Mouse (Mus musculus): ENCODE measurements around the gene Bcat1. TPM values are rescaled to one million over a fixed set of nuclear protein-coding genes. Genes with fewer than 3 reads are reported as not detected.

Gene Bcat1
- 110 and 116 TPM in 2 replicates for polyA plus RNA-seq (2015; fragmentation: Nextera tagmentation; extraction: Ambion mirVana)

GRCm38 (mm10) chr6:145075548-145076224 lies at the start of gene Bcat1:
Bcat1 (minus strand) TSS chr6:145076184.
- H3K9me3 ChIP-seq (ENCODE audit: control insufficient read depth, low read length): no peaks in the 10 kb centered on the region
- H3K9ac ChIP-seq (ENCODE audit: low read depth, low read length): peak within 1 kb of the TSS; percentile 65
- peaks cover 8% of the 10 kb centered on the region for H3K4me1 ChIP-seq (ENCODE audit: control insufficient read depth, insufficient read depth, low read depth, low read length)
- no peak within 1 kb of the TSS for H3K27ac ChIP-seq (ENCODE audit: low read depth, low read length)
- WGBS: 0% methylated on average over 39 of the region's 39 CpGs
- H3K4me3 ChIP-seq (ENCODE audit: low read length): peak within 1 kb of the TSS; percentile 54
- ATAC-seq: peak; percentile 77
- no peaks in the 10 kb centered on the region for H3K27me3 ChIP-seq (replicated peaks; ENCODE audit: control insufficient read depth, insufficient read depth, low read length)
- no peaks in the 10 kb centered on the region for H3K36me3 ChIP-seq (ENCODE audit: control insufficient read depth, insufficient read depth, low read length)
- H3K4me2 ChIP-seq (ENCODE audit: low read length): peak within 1 kb of the TSS; percentile 98

GRCm38 (mm10) chr6:145125591-145126113 lies 49.7 kb upstream of the Bcat1 start:
- no peak overlapping the region for H3K4me3 ChIP-seq (ENCODE audit: low read length)
- H3K27me3 ChIP-seq (replicated peaks; ENCODE audit: control insufficient read depth, insufficient read depth, low read length): no peaks in the 10 kb centered on the region
- H3K36me3 ChIP-seq (ENCODE audit: control insufficient read depth, insufficient read depth, low read length): no peaks in the 10 kb centered on the region
- H3K4me2 ChIP-seq (ENCODE audit: low read length): no peak overlapping the region
- 65% methylated on average over 7 of the region's 7 CpGs for WGBS
- peak overlapping the region; percentile 23; the same call in 1 of the 2 replicates for H3K27ac ChIP-seq (ENCODE audit: low read depth, low read length)
- peaks cover 4% of the 10 kb centered on the region; the same call in 1 of the 2 replicates for H3K9me3 ChIP-seq (ENCODE audit: control insufficient read depth, low read length)
- ATAC-seq: peak; percentile 37; the same call in 1 of the 2 replicates
- 0 out of 2 replicates have a peak overlapping the region, but pooled peaks have one; percentile 13 for H3K9ac ChIP-seq (ENCODE audit: low read depth, low read length)
- no peaks in the 10 kb centered on the region for H3K4me1 ChIP-seq (ENCODE audit: control insufficient read depth, insufficient read depth, low read depth, low read length)

- no peaks in the 10 kb centered on the region for H3K4me1 ChIP-seq (ENCODE audit: control insufficient read depth, insufficient read depth, low read depth, low read length)
- 74% methylated on average over 1 of the region's 1 CpGs for WGBS
- ATAC-seq: no peak
- H3K9me3 ChIP-seq (ENCODE audit: control insufficient read depth, low read length): peaks cover 4% of the 10 kb centered on the region; the same call in 1 of the 2 replicates
- H3K9ac ChIP-seq (ENCODE audit: low read depth, low read length): no peak overlapping the region
- H3K27me3 ChIP-seq (replicated peaks; ENCODE audit: control insufficient read depth, insufficient read depth, low read length): no peaks in the 10 kb centered on the region
- H3K4me2 ChIP-seq (ENCODE audit: low read length): no peak overlapping the region
- no peak overlapping the region for H3K4me3 ChIP-seq (ENCODE audit: low read length)
- H3K27ac ChIP-seq (ENCODE audit: low read depth, low read length): no peak overlapping the region
- H3K36me3 ChIP-seq (ENCODE audit: control insufficient read depth, insufficient read depth, low read length): no peaks in the 10 kb centered on the region
Observed at GRCm38 (mm10) chr6:145124621-145125020, 48.6 kb upstream of the Bcat1 start.

- 82% methylated on average over 11 of the region's 11 CpGs for WGBS
- no peak overlapping the region for H3K4me3 ChIP-seq (ENCODE audit: low read length)
- no peak overlapping the region for H3K27ac ChIP-seq (ENCODE audit: low read depth, low read length)
- no peaks in the 10 kb centered on the region for H3K4me1 ChIP-seq (ENCODE audit: control insufficient read depth, insufficient read depth, low read depth, low read length)
- no peaks in the 10 kb centered on the region for H3K36me3 ChIP-seq (ENCODE audit: control insufficient read depth, insufficient read depth, low read length)
- H3K27me3 ChIP-seq (replicated peaks; ENCODE audit: control insufficient read depth, insufficient read depth, low read length): no peaks in the 10 kb centered on the region
- H3K4me2 ChIP-seq (ENCODE audit: low read length): no peak overlapping the region
- no peak overlapping the region for H3K9ac ChIP-seq (ENCODE audit: low read depth, low read length)
- ATAC-seq: no peak
- H3K9me3 ChIP-seq (ENCODE audit: control insufficient read depth, low read length): peaks cover 4% of the 10 kb centered on the region; the same call in 1 of the 2 replicates
Observed at GRCm38 (mm10) chr6:145123136-145124060, 47.4 kb upstream of the Bcat1 start.

- Histone ChIP-seq H3K4me2 (ENCODE audit: low read length) (no peak overlapping the region), H3K4me3 (ENCODE audit: low read length) (no peak overlapping the region), H3K27ac (ENCODE audit: low read depth, low read length) (no peak overlapping the region), H3K9me3 (ENCODE audit: control insufficient read depth, low read length) (peaks cover under 1% of the 10 kb centered on the region; the same call in 1 of the 2 replicates), H3K4me1 (ENCODE audit: control insufficient read depth, insufficient read depth, low read depth, low read length) (no peaks in the 10 kb centered on the region), H3K9ac (ENCODE audit: low read depth, low read length) (no peak overlapping the region), H3K36me3 (ENCODE audit: control insufficient read depth, insufficient read depth, low read length) (no peaks in the 10 kb centered on the region), H3K27me3 (replicated peaks; ENCODE audit: control insufficient read depth, insufficient read depth, low read length) (no peaks in the 10 kb centered on the region)
- WGBS: 38% methylated on average over 8 of the region's 8 CpGs
- no peak for ATAC-seq
Observed at GRCm38 (mm10) chr6:145122423-145123059, 46.6 kb upstream of the Bcat1 start.

GRCm38 (mm10) chr6:145121590-145122420 lies 45.8 kb upstream of the Bcat1 start:
- Histone ChIP-seq H3K9ac (ENCODE audit: low read depth, low read length) (no peak overlapping the region), H3K9me3 (ENCODE audit: control insufficient read depth, low read length) (no peaks in the 10 kb centered on the region), H3K27me3 (replicated peaks; ENCODE audit: control insufficient read depth, insufficient read depth, low read length) (no peaks in the 10 kb centered on the region), H3K4me1 (ENCODE audit: control insufficient read depth, insufficient read depth, low read depth, low read length) (no peaks in the 10 kb centered on the region; the same call in 1 of the 2 replicates), H3K36me3 (ENCODE audit: control insufficient read depth, insufficient read depth, low read length) (no peaks in the 10 kb centered on the region), H3K4me3 (ENCODE audit: low read length) (no peak overlapping the region), H3K27ac (ENCODE audit: low read depth, low read length) (no peak overlapping the region), H3K4me2 (ENCODE audit: low read length) (no peak overlapping the region)
- ATAC-seq: no peak
- WGBS: 54% methylated on average over 21 of the region's 21 CpGs

GRCm38 (mm10) chr6:145120787-145121589 lies 45.0 kb upstream of the Bcat1 start:
- no peak overlapping the region for H3K4me3 ChIP-seq (ENCODE audit: low read length)
- no peak for ATAC-seq
- no peaks in the 10 kb centered on the region; the same call in 1 of the 2 replicates for H3K4me1 ChIP-seq (ENCODE audit: control insufficient read depth, insufficient read depth, low read depth, low read length)
- no peak overlapping the region for H3K4me2 ChIP-seq (ENCODE audit: low read length)
- 53% methylated on average over 18 of the region's 18 CpGs for WGBS
- H3K36me3 ChIP-seq (ENCODE audit: control insufficient read depth, insufficient read depth, low read length): no peaks in the 10 kb centered on the region
- H3K27ac ChIP-seq (ENCODE audit: low read depth, low read length): no peak overlapping the region
- no peaks in the 10 kb centered on the region for H3K9me3 ChIP-seq (ENCODE audit: control insufficient read depth, low read length)
- no peaks in the 10 kb centered on the region for H3K27me3 ChIP-seq (replicated peaks; ENCODE audit: control insufficient read depth, insufficient read depth, low read length)
- H3K9ac ChIP-seq (ENCODE audit: low read depth, low read length): no peak overlapping the region
